Mouse (Mus musculus): ENCODE results near the gene Pign. TPM values are rescaled to one million over a fixed set of nuclear protein-coding genes. Genes with fewer than 3 reads are reported as not detected.

Pign gene
- polyA plus RNA-seq, 1 experiment from 2014 or later, result 4.2 TPM

- no peak for ATAC-seq
- no peaks in the 10 kb centered on the region for H3K9me3 ChIP-seq (ENCODE audit: control insufficient read depth)
- no peak overlapping the region for H3K27ac ChIP-seq (ENCODE audit: low read depth, low read length)
- H3K36me3 ChIP-seq (ENCODE audit: control insufficient read depth, insufficient read depth), result peaks cover 5% of the 10 kb centered on the region; the same call in 1 of the 2 replicates
- TF ChIP-seq CTCF (IDR thresholded peaks at IDR 0.05; ENCODE audit: low read depth), result peak; percentile 84
- no peaks in the 10 kb centered on the region for H3K4me1 ChIP-seq (replicated peaks; ENCODE audit: control insufficient read depth, insufficient read depth, low read length)
- H3K9ac ChIP-seq (ENCODE audit: low read depth, low read length), result no peak overlapping the region
- H3K4me2 ChIP-seq (replicated peaks; ENCODE audit: low read depth), result no peak overlapping the region
- H3K27me3 ChIP-seq (replicated peaks; ENCODE audit: control insufficient read depth, insufficient read depth, low read length), result no peaks in the 10 kb centered on the region
- WGBS, result 16% methylated on average over 3 of the region's 3 CpGs
- no peak overlapping the region for H3K4me3 ChIP-seq (ENCODE audit: low read depth, low read length)
Observed at GRCm38 (mm10) chr1:105660015-105660414, 3.5 kb downstream of the Pign start.

- no peak for ATAC-seq
- WGBS, result 100% methylated on average over 1 of the region's 1 CpGs
- Histone ChIP-seq H3K36me3 (ENCODE audit: control insufficient read depth, insufficient read depth) (peaks cover 9% of the 10 kb centered on the region), H3K9me3 (ENCODE audit: control insufficient read depth) (no peaks in the 10 kb centered on the region), H3K4me3 (ENCODE audit: low read depth, low read length) (no peak overlapping the region), H3K4me1 (replicated peaks; ENCODE audit: control insufficient read depth, insufficient read depth, low read length) (no peaks in the 10 kb centered on the region), H3K4me2 (replicated peaks; ENCODE audit: low read depth) (no peak overlapping the region), H3K9ac (ENCODE audit: low read depth, low read length) (no peak overlapping the region), H3K27ac (ENCODE audit: low read depth, low read length) (no peak overlapping the region), H3K27me3 (replicated peaks; ENCODE audit: control insufficient read depth, insufficient read depth, low read length) (no peaks in the 10 kb centered on the region)
- no peak for TF ChIP-seq CTCF (IDR thresholded peaks at IDR 0.05; ENCODE audit: low read depth)
Observed at GRCm38 (mm10) chr1:105653981-105654380, 9.5 kb downstream of the Pign start.

- Histone ChIP-seq H3K27ac (ENCODE audit: low read depth, low read length) (no peak overlapping the region), H3K4me1 (replicated peaks; ENCODE audit: control insufficient read depth, insufficient read depth, low read length) (no peaks in the 10 kb centered on the region), H3K9ac (ENCODE audit: low read depth, low read length) (no peak overlapping the region), H3K36me3 (ENCODE audit: control insufficient read depth, insufficient read depth) (peaks cover 21% of the 10 kb centered on the region), H3K4me2 (replicated peaks; ENCODE audit: low read depth) (no peak overlapping the region), H3K9me3 (ENCODE audit: control insufficient read depth) (no peaks in the 10 kb centered on the region), H3K4me3 (ENCODE audit: low read depth, low read length) (no peak overlapping the region), H3K27me3 (replicated peaks; ENCODE audit: control insufficient read depth, insufficient read depth, low read length) (no peaks in the 10 kb centered on the region)
- ATAC-seq, result no peak
- WGBS, result 86% methylated on average over 1 of the region's 1 CpGs
- TF ChIP-seq CTCF (IDR thresholded peaks at IDR 0.05; ENCODE audit: low read depth), result no peak
Observed at GRCm38 (mm10) chr1:105650650-105651049, 12.8 kb downstream of the Pign start.

GRCm38 (mm10) chr1:105644093-105644492, 19.4 kb downstream of the Pign start:
- H3K27ac ChIP-seq (ENCODE audit: low read depth, low read length), result no peak overlapping the region
- no peaks in the 10 kb centered on the region for H3K27me3 ChIP-seq (replicated peaks; ENCODE audit: control insufficient read depth, insufficient read depth, low read length)
- no peaks in the 10 kb centered on the region for H3K9me3 ChIP-seq (ENCODE audit: control insufficient read depth)
- peaks cover 30% of the 10 kb centered on the region for H3K36me3 ChIP-seq (ENCODE audit: control insufficient read depth, insufficient read depth)
- no peaks in the 10 kb centered on the region for H3K4me1 ChIP-seq (replicated peaks; ENCODE audit: control insufficient read depth, insufficient read depth, low read length)
- no peak overlapping the region for H3K4me2 ChIP-seq (replicated peaks; ENCODE audit: low read depth)
- ATAC-seq, result no peak
- 89% methylated on average over 3 of the region's 3 CpGs for WGBS
- TF ChIP-seq CTCF (IDR thresholded peaks at IDR 0.05; ENCODE audit: low read depth), result no peak
- no peak overlapping the region for H3K4me3 ChIP-seq (ENCODE audit: low read depth, low read length)
- H3K9ac ChIP-seq (ENCODE audit: low read depth, low read length), result no peak overlapping the region

- Histone ChIP-seq H3K4me3 (ENCODE audit: low read depth, low read length) (no peak overlapping the region), H3K36me3 (ENCODE audit: control insufficient read depth, insufficient read depth) (peaks cover 4% of the 10 kb centered on the region), H3K27ac (ENCODE audit: low read depth, low read length) (no peak overlapping the region), H3K9ac (ENCODE audit: low read depth, low read length) (no peak overlapping the region), H3K4me1 (replicated peaks; ENCODE audit: control insufficient read depth, insufficient read depth, low read length) (no peaks in the 10 kb centered on the region), H3K4me2 (replicated peaks; ENCODE audit: low read depth) (no peak overlapping the region), H3K9me3 (ENCODE audit: control insufficient read depth) (no peaks in the 10 kb centered on the region), H3K27me3 (replicated peaks; ENCODE audit: control insufficient read depth, insufficient read depth, low read length) (no peaks in the 10 kb centered on the region)
- 28% methylated on average over 3 of the region's 3 CpGs for WGBS
- TF ChIP-seq CTCF (IDR thresholded peaks at IDR 0.05; ENCODE audit: low read depth), result peak; percentile 81
- ATAC-seq, result no peak
Observed at GRCm38 (mm10) chr1:105630481-105630880, 33.0 kb downstream of the Pign start.

- Histone ChIP-seq H3K4me2 (replicated peaks; ENCODE audit: low read depth) (no peak overlapping the region), H3K27ac (ENCODE audit: low read depth, low read length) (no peak overlapping the region), H3K9ac (ENCODE audit: low read depth, low read length) (no peak overlapping the region), H3K9me3 (ENCODE audit: control insufficient read depth) (no peaks in the 10 kb centered on the region), H3K27me3 (replicated peaks; ENCODE audit: control insufficient read depth, insufficient read depth, low read length) (no peaks in the 10 kb centered on the region), H3K36me3 (ENCODE audit: control insufficient read depth, insufficient read depth) (peaks cover 10% of the 10 kb centered on the region), H3K4me1 (replicated peaks; ENCODE audit: control insufficient read depth, insufficient read depth, low read length) (no peaks in the 10 kb centered on the region), H3K4me3 (ENCODE audit: low read depth, low read length) (no peak overlapping the region)
- TF ChIP-seq CTCF (IDR thresholded peaks at IDR 0.05; ENCODE audit: low read depth), result no peak
- ATAC-seq, result no peak
- WGBS, result 90% methylated on average over 2 of the region's 2 CpGs
Observed at GRCm38 (mm10) chr1:105589673-105590072, 73.8 kb downstream of the Pign start.

GRCm38 (mm10) chr1:105588697-105589096, 74.8 kb downstream of the Pign start:
- Histone ChIP-seq H3K9ac (ENCODE audit: low read depth, low read length) (no peak overlapping the region), H3K27ac (ENCODE audit: low read depth, low read length) (no peak overlapping the region), H3K27me3 (replicated peaks; ENCODE audit: control insufficient read depth, insufficient read depth, low read length) (no peaks in the 10 kb centered on the region), H3K4me1 (replicated peaks; ENCODE audit: control insufficient read depth, insufficient read depth, low read length) (no peaks in the 10 kb centered on the region), H3K4me2 (replicated peaks; ENCODE audit: low read depth) (no peak overlapping the region), H3K9me3 (ENCODE audit: control insufficient read depth) (no peaks in the 10 kb centered on the region), H3K36me3 (ENCODE audit: control insufficient read depth, insufficient read depth) (peaks cover 10% of the 10 kb centered on the region), H3K4me3 (ENCODE audit: low read depth, low read length) (no peak overlapping the region)
- no peak for ATAC-seq
- WGBS, result 74% methylated on average over 5 of the region's 5 CpGs
- TF ChIP-seq CTCF (IDR thresholded peaks at IDR 0.05; ENCODE audit: low read depth), result no peak
